Mouse (Mus musculus) liver, embryonic 14.5 days (tissue): ENCODE results near the gene Hint1.

Experiments
- CTCF ChIP-seq: IDR thresholded peaks from 2 replicates; pipeline ENCODE4 v1.5.1; 2016; ENCODE audit warnings: antibody characterized with exemption, low read depth, control low read depth
- EP300 ChIP-seq: IDR thresholded peaks from 2 replicates; pipeline ENCODE4 v1.6.1; 2016; ENCODE audit warnings: antibody characterized with exemption, low read depth

DNA sequence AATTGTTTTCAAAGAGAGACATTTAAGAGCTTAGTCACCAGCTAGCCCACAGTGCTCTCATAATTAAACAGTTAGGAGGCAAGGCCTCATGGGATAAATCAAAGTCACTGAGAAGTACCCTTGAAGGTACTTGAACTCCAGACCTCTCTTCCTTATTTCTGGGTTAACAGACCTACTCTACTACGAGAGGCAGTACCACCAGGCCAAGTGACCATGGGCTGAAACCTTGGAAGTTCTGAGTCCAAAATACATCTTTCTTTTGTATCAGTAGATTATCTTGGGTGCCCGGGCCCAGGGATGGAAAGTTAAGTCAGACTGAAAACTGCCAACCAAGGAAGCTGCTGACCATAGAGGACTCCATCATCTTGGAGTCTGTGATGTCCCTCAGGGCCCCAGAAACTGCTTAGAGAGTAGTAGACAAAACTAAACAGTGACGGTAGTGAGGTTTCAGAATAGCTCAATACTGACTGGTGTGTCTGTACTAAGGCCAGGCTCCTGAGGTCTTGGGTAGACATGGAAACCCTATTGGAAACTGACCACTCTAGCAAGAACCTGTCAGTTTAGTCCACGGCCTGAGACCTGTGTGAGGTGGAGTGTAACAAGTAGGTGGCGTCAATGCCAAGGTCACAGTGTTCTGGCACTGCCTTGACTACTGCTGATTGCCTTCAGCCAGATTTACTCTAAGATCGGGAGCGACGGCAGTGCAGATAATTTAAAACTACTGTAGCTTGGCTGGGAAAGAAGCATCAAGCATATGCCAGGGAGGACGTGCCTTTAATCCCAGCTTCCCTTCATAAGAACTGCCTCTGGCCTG is 46.5 kb downstream of the Hint1 start:
- no peak for TF ChIP-seq CTCF
- TF ChIP-seq EP300 = no peak
